Mouse (Mus musculus) testis, adult 2 months (tissue): ENCODE results near the gene Rab15. TPM values are rescaled to one million over a fixed set of nuclear protein-coding genes. Genes with fewer than 3 reads are reported as not detected.

Experiments
- H3K27ac ChIP-seq: fragments of 200-500 bp; 2 replicates; pipeline ENCODE4 v1.5.1; 2012; ENCODE audit warnings: low read depth, low read length; ENCODE audit not compliant: control insufficient read depth, insufficient read depth
- H3K27me3 ChIP-seq: fragments of 200-500 bp; 2 replicates; pipeline ENCODE4 v1.6.1; 2012; ENCODE audit warnings: mild to moderate bottlenecking, low read length, moderate library complexity; ENCODE audit not compliant: control insufficient read depth, insufficient read depth
- H3K36me3 ChIP-seq: fragments of 200-500 bp; 2 replicates; pipeline ENCODE4 v1.6.1; 2012; ENCODE audit warnings: mild to moderate bottlenecking, low read length; ENCODE audit not compliant: control insufficient read depth, insufficient read depth
- H3K4me1 ChIP-seq: fragments of 200-500 bp; 2 replicates; pipeline ENCODE4 v1.6.1; 2012; ENCODE audit warnings: low read length; ENCODE audit not compliant: control insufficient read depth, insufficient read depth
- H3K4me3 ChIP-seq: fragments of 200-500 bp; 2 replicates; pipeline ENCODE4 v1.5.1; 2012; ENCODE audit warnings: low read depth, mild to moderate bottlenecking, low read length, moderate library complexity, mixed read lengths; ENCODE audit not compliant: control insufficient read depth
- CTCF ChIP-seq: fragments of 200-500 bp; IDR thresholded peaks from 2 replicates; pipeline ENCODE4 v1.5.1; 2012; ENCODE audit warnings: low read depth, mild to moderate bottlenecking, inconsistent platforms, low read length, moderate library complexity; ENCODE audit not compliant: control insufficient read depth, insufficient read depth, insufficient replicate concordance
- POLR2A ChIP-seq: fragments of 200-500 bp; IDR thresholded peaks from 2 replicates; pipeline ENCODE4 v1.6.1; 2012; ENCODE audit warnings: low read depth, mild to moderate bottlenecking, inconsistent platforms, low read length, moderate library complexity; ENCODE audit not compliant: control insufficient read depth
- polyA plus RNA-seq: library from polyadenylated mRNA; depleted of rRNA; stranded (reverse); fragments of >200 nt; gene quantifications from 2 replicates; pipeline ENCODE4 v1.2.3, GENCODE M21; 2012

Gene Rab15
- polyA plus RNA-seq, 1 experiment, result 0.32 TPM

DNA sequence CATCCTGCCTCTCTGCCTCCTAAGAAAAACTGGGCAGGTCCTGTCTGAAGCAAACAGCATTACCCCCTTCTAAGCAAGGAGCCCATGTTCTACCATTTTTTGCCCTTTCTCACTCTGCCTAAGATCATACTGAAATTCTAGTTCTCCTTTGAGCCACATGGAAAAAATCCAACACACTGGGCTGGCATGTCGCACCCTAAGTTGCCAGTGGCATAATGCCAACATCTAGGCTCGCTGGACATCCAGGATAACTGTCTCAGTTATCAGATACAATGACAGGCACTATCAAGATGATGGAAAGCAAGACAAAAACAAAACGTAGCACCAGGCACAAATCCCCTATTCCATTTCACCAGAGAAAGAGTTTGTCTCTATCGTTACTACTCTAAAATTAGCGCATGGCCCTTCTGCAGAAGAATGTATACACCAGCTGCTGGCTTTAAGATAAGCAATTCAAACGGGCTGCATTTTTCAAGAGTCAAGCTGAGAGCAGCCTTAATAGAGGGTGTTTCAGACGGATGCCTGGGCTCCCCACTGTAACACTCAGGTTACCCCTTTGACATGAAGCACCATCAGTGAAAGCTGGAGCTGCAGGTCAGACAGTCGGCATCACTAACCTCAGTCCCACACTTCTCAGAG is 32.1 kb downstream of the Rab15 start:
- no peak overlapping the region for H3K4me3 ChIP-seq
- H3K27ac ChIP-seq, result no peak overlapping the region
- no peaks in the 10 kb centered on the region for H3K4me1 ChIP-seq
- no peaks in the 10 kb centered on the region for H3K27me3 ChIP-seq
- H3K36me3 ChIP-seq, result no peaks in the 10 kb centered on the region
- TF ChIP-seq CTCF, result no peak

DNA sequence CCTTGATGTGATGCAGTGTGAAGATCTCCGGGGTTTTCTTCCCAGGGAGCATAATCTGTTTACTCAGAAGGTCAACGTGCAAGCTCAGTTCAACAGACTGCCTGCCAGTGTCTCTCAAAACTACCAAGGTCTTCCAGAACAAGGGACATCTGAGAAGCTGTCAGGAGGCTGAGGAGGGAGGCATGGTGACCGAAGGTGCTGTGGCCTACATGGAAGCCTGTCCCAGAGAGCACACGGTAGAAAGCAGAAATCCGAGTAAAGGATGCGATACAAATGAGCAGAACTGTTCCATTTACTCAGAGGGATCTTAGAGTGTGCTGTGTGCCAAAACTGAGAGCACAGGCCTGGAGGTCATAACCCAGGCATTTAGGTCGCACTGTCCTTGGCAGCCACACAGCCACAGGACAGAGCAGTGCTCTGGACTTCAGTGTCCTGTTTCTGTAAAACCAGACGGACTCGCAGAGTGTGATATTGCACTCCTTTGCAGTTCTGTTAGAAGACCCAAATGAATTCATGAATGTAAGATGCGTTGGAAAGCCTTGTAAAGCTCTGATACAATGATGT is 38.6 kb downstream of the Rab15 start:
- Histone ChIP-seq H3K27me3 (no peaks in the 10 kb centered on the region), H3K4me1 (no peaks in the 10 kb centered on the region; the same call in 1 of the 2 replicates), H3K27ac (no peak overlapping the region), H3K36me3 (no peaks in the 10 kb centered on the region), H3K4me3 (no peak overlapping the region)
- TF ChIP-seq POLR2A, result no peak
- TF ChIP-seq CTCF, result no peak

DNA sequence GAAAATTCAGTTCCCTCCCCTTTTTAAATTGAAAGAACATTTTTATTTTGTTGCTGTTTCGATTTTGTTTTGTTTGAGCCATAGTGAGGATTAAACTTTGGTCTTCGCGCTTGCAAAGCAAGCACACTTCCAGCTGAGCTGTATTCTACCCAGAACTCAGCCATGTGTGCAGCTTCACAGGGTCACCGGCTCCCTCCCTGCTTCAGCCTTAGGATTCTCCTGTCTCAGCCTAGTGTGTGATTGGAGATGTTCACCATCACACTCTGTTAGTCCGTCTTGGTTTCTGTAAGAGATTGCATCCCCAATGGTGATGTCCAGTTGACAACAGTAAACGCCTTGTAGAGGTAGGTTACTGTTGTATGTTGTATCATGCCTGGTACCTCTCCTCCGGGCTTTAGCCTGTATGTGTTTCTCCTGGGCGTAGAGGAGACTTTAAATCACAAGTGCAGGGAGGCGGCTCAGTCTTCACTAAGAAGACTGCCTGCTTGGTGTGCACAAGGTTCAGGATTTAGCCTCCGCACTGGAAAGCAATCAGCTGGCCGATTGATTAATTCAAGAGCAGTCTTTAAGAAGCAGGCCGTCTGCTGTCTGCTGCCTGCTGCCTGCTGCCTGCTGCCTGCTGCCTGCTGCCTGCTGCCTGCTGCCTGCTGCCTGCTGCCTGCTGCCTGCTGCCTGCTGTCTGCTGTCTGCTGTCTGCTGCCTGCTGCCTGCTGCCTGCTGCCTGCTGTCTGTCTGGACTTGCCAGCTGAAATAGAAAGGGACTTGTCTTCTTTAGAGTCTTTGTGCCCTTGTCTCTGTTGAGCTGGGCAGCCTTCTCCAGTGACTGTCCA is 41.9 kb downstream of the Rab15 start:
- H3K27ac ChIP-seq, result no peak overlapping the region
- H3K4me1 ChIP-seq, result no peaks in the 10 kb centered on the region; the same call in 1 of the 2 replicates
- no peaks in the 10 kb centered on the region for H3K36me3 ChIP-seq
- H3K27me3 ChIP-seq, result no peaks in the 10 kb centered on the region
- no peak overlapping the region for H3K4me3 ChIP-seq
- no peak for TF ChIP-seq CTCF
- no peak for TF ChIP-seq POLR2A

DNA sequence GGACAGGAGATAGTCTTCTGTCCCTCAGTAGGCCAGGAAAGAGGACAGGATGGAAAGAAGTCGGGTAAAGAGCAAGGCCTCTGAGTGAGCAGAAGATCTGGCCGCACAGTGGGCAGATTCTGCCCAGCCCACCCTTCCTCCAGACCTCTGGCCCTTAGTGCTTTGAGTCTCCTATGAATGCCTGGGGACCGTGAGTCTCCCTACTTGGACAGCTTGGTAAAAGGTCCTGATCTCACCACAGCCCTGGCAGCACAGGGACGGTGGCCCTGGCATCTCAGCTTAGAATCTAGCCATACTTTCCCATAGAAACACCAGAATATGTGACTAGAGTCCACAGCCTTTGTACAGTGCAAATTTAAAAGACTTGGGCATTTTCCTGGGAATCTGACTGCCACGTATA is 42.8 kb downstream of the Rab15 start:
- H3K4me1 ChIP-seq, result no peaks in the 10 kb centered on the region; the same call in 1 of the 2 replicates
- H3K36me3 ChIP-seq, result no peaks in the 10 kb centered on the region
- TF ChIP-seq POLR2A (no peak), CTCF (no peak)
- H3K27ac ChIP-seq, result no peak overlapping the region
- H3K4me3 ChIP-seq, result no peak overlapping the region
- no peaks in the 10 kb centered on the region for H3K27me3 ChIP-seq

DNA sequence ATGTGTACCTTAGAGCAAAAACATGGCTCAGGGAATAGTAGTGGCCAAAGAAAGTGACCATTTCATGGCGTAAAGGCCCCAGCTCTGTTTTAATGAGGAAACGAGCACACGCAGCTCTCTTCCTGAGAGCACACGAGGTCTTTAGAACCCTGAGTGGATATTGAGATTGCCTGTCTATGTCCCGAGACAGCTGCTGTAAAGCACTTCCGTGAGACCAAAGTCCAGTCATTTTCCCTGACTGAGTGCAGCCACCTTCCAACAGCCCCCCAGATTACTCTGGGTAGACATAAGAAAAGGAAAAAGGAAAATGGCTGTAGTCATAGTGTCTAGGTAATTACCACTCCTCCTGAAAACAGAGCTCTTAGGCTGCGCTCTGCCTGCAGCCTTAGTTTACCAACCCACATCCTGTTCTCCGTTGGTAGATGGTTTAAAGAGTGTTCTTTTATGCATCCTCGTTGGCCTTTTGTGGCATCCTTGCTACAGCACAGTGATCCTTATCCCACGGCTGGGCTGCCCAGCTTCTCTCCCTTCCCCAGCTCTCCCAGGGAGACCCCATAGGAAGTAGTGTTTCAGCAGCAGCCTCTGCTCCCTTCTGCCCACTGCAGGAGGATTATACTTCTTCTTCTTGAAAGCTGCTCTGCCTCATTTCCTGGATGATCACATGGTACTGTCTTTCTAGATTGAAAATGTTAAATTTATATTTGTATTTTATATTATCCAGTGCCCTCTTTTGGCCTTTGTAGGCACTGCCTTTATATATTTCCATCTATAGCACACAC is 44.2 kb downstream of the Rab15 start:
- no peaks in the 10 kb centered on the region for H3K36me3 ChIP-seq
- no peaks in the 10 kb centered on the region for H3K4me1 ChIP-seq
- no peak for TF ChIP-seq CTCF
- TF ChIP-seq POLR2A, result no peak
- no peaks in the 10 kb centered on the region for H3K27me3 ChIP-seq
- H3K4me3 ChIP-seq, result no peak overlapping the region
- no peak overlapping the region for H3K27ac ChIP-seq

DNA sequence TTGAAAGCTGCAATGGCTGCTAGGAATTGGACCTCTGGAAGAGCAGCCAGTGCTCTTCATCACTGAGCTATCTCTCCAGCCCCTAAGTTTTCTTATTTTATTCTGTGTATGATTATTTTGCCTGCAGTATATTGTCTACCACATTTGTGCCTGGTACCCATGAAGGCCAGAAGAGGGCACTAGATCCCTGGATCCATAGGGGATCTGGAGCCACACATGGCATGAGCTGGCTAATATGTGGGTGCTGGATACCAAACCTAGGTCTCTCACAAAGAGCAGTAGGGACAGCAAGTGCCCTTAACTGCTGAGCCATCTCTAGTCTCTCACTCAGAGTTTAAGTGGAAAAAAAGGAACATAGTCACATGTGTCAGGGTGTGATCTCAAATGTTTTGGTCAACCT is 44.9 kb downstream of the Rab15 start:
- H3K36me3 ChIP-seq, result no peaks in the 10 kb centered on the region
- H3K27ac ChIP-seq, result no peak overlapping the region
- TF ChIP-seq POLR2A (no peak), CTCF (no peak)
- H3K4me3 ChIP-seq, result no peak overlapping the region
- H3K27me3 ChIP-seq, result no peaks in the 10 kb centered on the region
- no peaks in the 10 kb centered on the region for H3K4me1 ChIP-seq

DNA sequence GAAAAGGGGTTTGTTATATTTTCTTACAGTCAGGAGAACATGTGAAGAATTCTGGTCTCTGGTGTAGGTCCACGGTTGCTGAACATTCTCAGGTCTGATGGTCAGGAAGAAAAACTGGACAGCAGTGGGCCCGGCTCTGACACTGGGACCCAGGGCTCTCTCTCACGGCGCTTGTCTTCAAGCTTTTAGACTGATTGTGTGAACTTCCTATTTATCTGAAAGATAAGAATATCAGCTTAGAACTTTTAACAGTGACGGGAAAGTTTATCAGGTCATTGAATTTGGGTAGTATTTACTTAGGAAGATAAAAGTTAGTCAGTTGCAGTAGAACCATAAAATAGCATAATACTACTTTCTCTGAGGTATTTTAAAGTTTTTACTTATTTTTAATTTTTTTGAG is 45.8 kb downstream of the Rab15 start:
- TF ChIP-seq POLR2A (no peak), CTCF (no peak)
- H3K27ac ChIP-seq, result no peak overlapping the region
- no peaks in the 10 kb centered on the region for H3K4me1 ChIP-seq
- H3K27me3 ChIP-seq, result no peaks in the 10 kb centered on the region
- H3K36me3 ChIP-seq, result no peaks in the 10 kb centered on the region
- no peak overlapping the region for H3K4me3 ChIP-seq
